Mouse (Mus musculus): Measurements from ENCODE around the gene Dyrk1b. TPM values are rescaled to one million over a fixed set of nuclear protein-coding genes. Genes with fewer than 3 reads are reported as not detected.
A peak's percentile ranks its signal among the peaks of the same experiment; 100 is the strongest.
"Not testable (repeated sequence)": the region's sequence is repeated elsewhere in the genome, so short reads cannot be mapped to it uniquely, and the experiment has no call there.

Gene Dyrk1b
- total and polyA plus RNA-seq, 3 experiments: 7.3 to 43.3 (median 17.5) TPM

GRCm38 (mm10) chr7:28214142-28214541, 34.9 kb downstream of the Dyrk1b start:
- Histone ChIP-seq H3K9me3 (replicated peaks) (no peaks in the 10 kb centered on the region), H3K4me1 (ENCODE audit: insufficient read depth, low read depth, low read length) (peaks cover 17% of the 10 kb centered on the region), H3K27me3 (ENCODE audit: insufficient read depth, low read length) (peaks cover 21% of the 10 kb centered on the region), H3K4me3 (ENCODE audit: low read depth, low read length) (no peak overlapping the region), H3K36me3 (replicated peaks) (no peaks in the 10 kb centered on the region)
- no peak for TF ChIP-seq GATA1 (IDR thresholded peaks at IDR 0.05; ENCODE audit: borderline replicate concordance, low read length)
- TF ChIP-seq CTCF (IDR thresholded peaks at IDR 0.05; ENCODE audit: low read depth, low read length): peak; percentile 84
- peak; percentile 68 for DNase-seq (ENCODE audit: low spot score)
- no peak for ATAC-seq (ENCODE audit: extremely low read depth, insufficient number of reproducible peaks, low FRiP score, poor library complexity, severe bottlenecking)

DNA sequence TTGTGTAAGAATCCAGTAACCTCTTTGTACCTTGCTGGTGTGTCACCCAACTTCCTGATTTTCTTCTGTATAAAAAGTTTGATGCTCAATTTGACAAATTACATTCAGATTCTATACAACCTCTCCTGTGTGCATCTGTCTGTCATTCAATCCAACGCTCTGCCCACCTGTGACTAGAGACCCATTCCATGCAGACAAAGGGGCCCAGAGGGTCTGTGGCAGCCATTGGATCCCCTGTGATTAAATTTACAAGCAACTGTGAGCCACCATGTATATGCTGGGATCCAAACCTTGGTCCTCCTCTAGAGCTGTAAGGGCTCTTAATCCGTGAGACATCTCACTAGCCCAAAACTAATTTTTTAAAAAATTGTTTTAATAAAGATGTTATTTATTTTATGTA, 36.7 kb downstream of the Dyrk1b start:
- not testable (repeated sequence) for DNase-seq (ENCODE audit: low spot score); H3K9me3 ChIP-seq (replicated peaks); ATAC-seq (ENCODE audit: extremely low read depth, insufficient number of reproducible peaks, low FRiP score, poor library complexity, severe bottlenecking); H3K36me3 ChIP-seq (replicated peaks); H3K4me3 ChIP-seq (ENCODE audit: low read depth, low read length)
- peaks cover 17% of the 10 kb centered on the region for H3K27me3 ChIP-seq (ENCODE audit: insufficient read depth, low read length)
- H3K4me1 ChIP-seq (ENCODE audit: insufficient read depth, low read depth, low read length): peaks cover 15% of the 10 kb centered on the region

DNA sequence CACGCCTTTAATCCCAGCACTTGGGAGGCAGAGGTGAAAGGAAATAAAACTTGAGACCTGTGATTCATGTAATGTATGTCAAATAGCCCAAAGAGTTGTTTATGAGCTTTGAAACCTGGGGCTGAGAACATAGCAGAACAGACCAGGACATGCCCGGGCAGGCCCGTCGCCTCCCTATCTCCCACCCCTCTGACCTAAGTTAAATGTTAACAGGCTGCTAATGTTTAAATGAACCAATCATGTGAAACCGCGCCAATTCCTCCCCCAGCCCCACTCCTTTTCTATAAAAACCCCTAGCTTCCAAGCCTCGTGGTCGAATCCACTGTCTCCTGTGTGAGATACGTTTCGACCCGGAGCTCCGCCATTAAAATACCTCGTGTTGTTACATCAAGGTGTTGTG, 38.5 kb downstream of the Dyrk1b start:
- not testable (repeated sequence) for H3K36me3 ChIP-seq (replicated peaks); DNase-seq (ENCODE audit: low spot score); ATAC-seq (ENCODE audit: extremely low read depth, insufficient number of reproducible peaks, low FRiP score, poor library complexity, severe bottlenecking); H3K9me3 ChIP-seq (replicated peaks); H3K4me3 ChIP-seq (ENCODE audit: low read depth, low read length)
- H3K27me3 ChIP-seq (ENCODE audit: insufficient read depth, low read length): peaks cover 17% of the 10 kb centered on the region
- H3K4me1 ChIP-seq (ENCODE audit: insufficient read depth, low read depth, low read length): peaks cover 15% of the 10 kb centered on the region

- H3K4me1 ChIP-seq (ENCODE audit: insufficient read depth, low read depth, low read length): peaks cover 13% of the 10 kb centered on the region
- not testable (repeated sequence) for H3K4me3 ChIP-seq (ENCODE audit: low read depth, low read length); H3K9me3 ChIP-seq (replicated peaks); H3K36me3 ChIP-seq (replicated peaks); DNase-seq (ENCODE audit: low spot score); ATAC-seq (ENCODE audit: extremely low read depth, insufficient number of reproducible peaks, low FRiP score, poor library complexity, severe bottlenecking); H3K27me3 ChIP-seq (ENCODE audit: insufficient read depth, low read length)
Observed at GRCm38 (mm10) chr7:28218951-28219740, 39.9 kb downstream of the Dyrk1b start.

GRCm38 (mm10) chr7:28226836-28227235, 47.6 kb downstream of the Dyrk1b start:
- H3K4me1 ChIP-seq (ENCODE audit: insufficient read depth, low read depth, low read length); H3K9me3 ChIP-seq (replicated peaks); ATAC-seq (ENCODE audit: extremely low read depth, insufficient number of reproducible peaks, low FRiP score, poor library complexity, severe bottlenecking); H3K27me3 ChIP-seq (ENCODE audit: insufficient read depth, low read length); H3K36me3 ChIP-seq (replicated peaks); H3K4me3 ChIP-seq (ENCODE audit: low read depth, low read length); DNase-seq (ENCODE audit: low spot score): not testable (repeated sequence)

DNA sequence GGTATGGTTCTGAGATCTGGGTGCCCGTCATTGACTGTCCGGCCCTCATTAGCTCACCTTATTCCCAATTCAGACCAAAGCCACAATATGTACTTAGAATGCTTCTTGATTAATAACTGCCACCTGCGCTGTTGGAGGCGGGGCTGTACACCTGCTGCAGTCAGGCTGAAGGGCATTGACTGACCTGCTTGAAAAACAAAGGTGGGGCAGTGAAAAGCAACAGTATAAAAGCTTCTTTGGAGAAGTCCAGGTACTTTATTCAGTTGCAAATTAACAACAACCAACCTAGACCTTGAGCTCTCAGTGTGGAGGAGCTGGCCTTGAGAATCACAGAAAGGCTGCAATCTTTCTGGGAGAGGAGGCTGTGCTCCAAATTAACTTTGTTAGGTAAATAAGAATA, 48.2 kb downstream of the Dyrk1b start:
- not testable (repeated sequence) for DNase-seq (ENCODE audit: low spot score); ATAC-seq (ENCODE audit: extremely low read depth, insufficient number of reproducible peaks, low FRiP score, poor library complexity, severe bottlenecking); H3K9me3 ChIP-seq (replicated peaks); H3K36me3 ChIP-seq (replicated peaks); H3K4me1 ChIP-seq (ENCODE audit: insufficient read depth, low read depth, low read length); H3K27me3 ChIP-seq (ENCODE audit: insufficient read depth, low read length); H3K4me3 ChIP-seq (ENCODE audit: low read depth, low read length)

Other genes starting within 250 kb of the Dyrk1b start
- gene Zfp780b, start 200.3 kb upstream of the Dyrk1b start, total RNA-seq (2014; fragmentation: Nextera tagmentation): 37.9 and 39.8 TPM in 2 replicates
- 20.6 and 25.9 TPM in 2 replicates for gene Zfp780b, start 200.3 kb upstream of the Dyrk1b start, total RNA-seq (2017)
- gene Zfp780b, start 200.3 kb upstream of the Dyrk1b start, polyA plus RNA-seq (2012): 0.31 and 0.41 TPM in 2 replicates
- 12.1 and 20.9 TPM in 2 replicates for gene Zfp850, start 165.4 kb upstream of the Dyrk1b start, total RNA-seq (2014; fragmentation: Nextera tagmentation)
- gene Zfp850, start 165.4 kb upstream of the Dyrk1b start, total RNA-seq (2017): 11.7 and 12.5 TPM in 2 replicates
- gene Zfp850, start 165.4 kb upstream of the Dyrk1b start, polyA plus RNA-seq (2012): 0.26 and 0.35 TPM in 2 replicates
- gene Psmc4, start 129.4 kb upstream of the Dyrk1b start, total RNA-seq (2014; fragmentation: Nextera tagmentation): 140 and 154 TPM in 2 replicates
- gene Psmc4, start 129.4 kb upstream of the Dyrk1b start, total RNA-seq (2017): 175 and 188 TPM in 2 replicates
- gene Psmc4, start 129.4 kb upstream of the Dyrk1b start, polyA plus RNA-seq (2012): 96.9 and 123 TPM in 2 replicates
- gene Fcgbp, start 108.2 kb upstream of the Dyrk1b start, total RNA-seq (2014; fragmentation: Nextera tagmentation): not detected in 2 replicates
- gene Fcgbp, start 108.2 kb upstream of the Dyrk1b start, total RNA-seq (2017): 0.06 and 0.27 TPM in 2 replicates
- not detected in 2 replicates for gene Fcgbp, start 108.2 kb upstream of the Dyrk1b start, polyA plus RNA-seq (2012)
- gene 9530053A07Rik, start 50.0 kb upstream of the Dyrk1b start, total RNA-seq (2014; fragmentation: Nextera tagmentation): not detected in 2 replicates
- gene 9530053A07Rik, start 50.0 kb upstream of the Dyrk1b start, total RNA-seq (2017): 0.12 and 0.22 TPM in 2 replicates
- gene 9530053A07Rik, start 50.0 kb upstream of the Dyrk1b start, polyA plus RNA-seq (2012): not detected in 2 replicates
- gene Fbl, start 9.8 kb upstream of the Dyrk1b start, total RNA-seq (2014; fragmentation: Nextera tagmentation): 71.4 and 78.3 TPM in 2 replicates
- gene Fbl, start 9.8 kb upstream of the Dyrk1b start, total RNA-seq (2017): 122 and 148 TPM in 2 replicates
- gene Fbl, start 9.8 kb upstream of the Dyrk1b start, polyA plus RNA-seq (2012): 585 and 591 TPM in 2 replicates
- gene Eid2, start 88.4 kb downstream of the Dyrk1b start, total RNA-seq (2014; fragmentation: Nextera tagmentation): 18.0 and 23.5 TPM in 2 replicates
- 23.5 and 25.1 TPM in 2 replicates for gene Eid2, start 88.4 kb downstream of the Dyrk1b start, total RNA-seq (2017)
- gene Eid2, start 88.4 kb downstream of the Dyrk1b start, polyA plus RNA-seq (2012): 51.7 and 73.7 TPM in 2 replicates
- 7.3 and 8.9 TPM in 2 replicates for gene Eid2b, start 98.3 kb downstream of the Dyrk1b start, total RNA-seq (2014; fragmentation: Nextera tagmentation)
- 5.4 and 6.3 TPM in 2 replicates for gene Eid2b, start 98.3 kb downstream of the Dyrk1b start, total RNA-seq (2017)
- 17.6 and 20.9 TPM in 2 replicates for gene Eid2b, start 98.3 kb downstream of the Dyrk1b start, polyA plus RNA-seq (2012)
- not detected in 2 replicates for gene Selenov, start 111.7 kb downstream of the Dyrk1b start, total RNA-seq (2014; fragmentation: Nextera tagmentation)
- 0.12 TPM in 1 of 2 replicates, not detected in the other for gene Selenov, start 111.7 kb downstream of the Dyrk1b start, total RNA-seq (2017)
- not detected in 2 replicates for gene Selenov, start 111.7 kb downstream of the Dyrk1b start, polyA plus RNA-seq (2012)
- 1.2 TPM in 1 of 2 replicates, not detected in the other for gene Dll3, start 122.8 kb downstream of the Dyrk1b start, total RNA-seq (2014; fragmentation: Nextera tagmentation)
- 0.49 TPM in 1 of 2 replicates, not detected in the other for gene Dll3, start 122.8 kb downstream of the Dyrk1b start, total RNA-seq (2017)
- gene Dll3, start 122.8 kb downstream of the Dyrk1b start, polyA plus RNA-seq (2012): 0.23 and 0.25 TPM in 2 replicates
- gene Timm50, start 132.6 kb downstream of the Dyrk1b start, total RNA-seq (2014; fragmentation: Nextera tagmentation): 107 and 113 TPM in 2 replicates
- gene Timm50, start 132.6 kb downstream of the Dyrk1b start, total RNA-seq (2017): 58.3 and 73.9 TPM in 2 replicates
- 184 and 298 TPM in 2 replicates for gene Timm50, start 132.6 kb downstream of the Dyrk1b start, polyA plus RNA-seq (2012)
- 80.5 and 97.7 TPM in 2 replicates for gene Supt5, start 159.3 kb downstream of the Dyrk1b start, total RNA-seq (2014; fragmentation: Nextera tagmentation)
- gene Supt5, start 159.3 kb downstream of the Dyrk1b start, total RNA-seq (2017): 54.7 and 65.6 TPM in 2 replicates
- 123 and 148 TPM in 2 replicates for gene Supt5, start 159.3 kb downstream of the Dyrk1b start, polyA plus RNA-seq (2012)
- 848 and 905 TPM in 2 replicates for gene Rps16, start 171.2 kb downstream of the Dyrk1b start, total RNA-seq (2014; fragmentation: Nextera tagmentation)
- gene Rps16, start 171.2 kb downstream of the Dyrk1b start, total RNA-seq (2017): 900 and 1,212 TPM in 2 replicates
- 1,941 and 2,248 TPM in 2 replicates for gene Rps16, start 171.2 kb downstream of the Dyrk1b start, polyA plus RNA-seq (2012)
- gene Plekhg2, start 193.1 kb downstream of the Dyrk1b start, total RNA-seq (2014; fragmentation: Nextera tagmentation): 2.9 and 5.2 TPM in 2 replicates
- gene Plekhg2, start 193.1 kb downstream of the Dyrk1b start, total RNA-seq (2017): 1.7 and 3.4 TPM in 2 replicates
- 8.0 and 8.2 TPM in 2 replicates for gene Plekhg2, start 193.1 kb downstream of the Dyrk1b start, polyA plus RNA-seq (2012)
- 39.0 and 42.8 TPM in 2 replicates for gene Zfp36, start 200.8 kb downstream of the Dyrk1b start, total RNA-seq (2014; fragmentation: Nextera tagmentation)
- 20.4 and 21.3 TPM in 2 replicates for gene Zfp36, start 200.8 kb downstream of the Dyrk1b start, total RNA-seq (2017)
- 25.5 and 28.3 TPM in 2 replicates for gene Zfp36, start 200.8 kb downstream of the Dyrk1b start, polyA plus RNA-seq (2012)
- gene Med29, start 213.2 kb downstream of the Dyrk1b start, total RNA-seq (2014; fragmentation: Nextera tagmentation): 15.4 and 21.9 TPM in 2 replicates
- 17.7 and 21.0 TPM in 2 replicates for gene Med29, start 213.2 kb downstream of the Dyrk1b start, total RNA-seq (2017)
- gene Med29, start 213.2 kb downstream of the Dyrk1b start, polyA plus RNA-seq (2012): 11.2 and 14.8 TPM in 2 replicates
- gene Paf1, start 213.5 kb downstream of the Dyrk1b start, total RNA-seq (2014; fragmentation: Nextera tagmentation): 66.6 and 68.5 TPM in 2 replicates
- gene Paf1, start 213.5 kb downstream of the Dyrk1b start, total RNA-seq (2017): 69.1 and 96.2 TPM in 2 replicates
- 103 and 170 TPM in 2 replicates for gene Paf1, start 213.5 kb downstream of the Dyrk1b start, polyA plus RNA-seq (2012)